Mouse (Mus musculus) olfactory bulb, adult 2 months (tissue): Measurements from ENCODE around the gene Armc10.

Experiments used
- CTCF ChIP-seq: fragments of 200-500 bp; IDR thresholded peaks from 2 replicates; pipeline ENCODE4 v1.5.1; 2012; ENCODE audit warnings: low read depth, mild to moderate bottlenecking, low read length, moderate library complexity; ENCODE audit not compliant: insufficient read depth
- POLR2A ChIP-seq: fragments of 200-500 bp; IDR thresholded peaks from 2 replicates; pipeline ENCODE4 v1.6.1; 2012; ENCODE audit warnings: mild to moderate bottlenecking, low read depth, low read length, moderate library complexity; ENCODE audit not compliant: insufficient read depth

DNA sequence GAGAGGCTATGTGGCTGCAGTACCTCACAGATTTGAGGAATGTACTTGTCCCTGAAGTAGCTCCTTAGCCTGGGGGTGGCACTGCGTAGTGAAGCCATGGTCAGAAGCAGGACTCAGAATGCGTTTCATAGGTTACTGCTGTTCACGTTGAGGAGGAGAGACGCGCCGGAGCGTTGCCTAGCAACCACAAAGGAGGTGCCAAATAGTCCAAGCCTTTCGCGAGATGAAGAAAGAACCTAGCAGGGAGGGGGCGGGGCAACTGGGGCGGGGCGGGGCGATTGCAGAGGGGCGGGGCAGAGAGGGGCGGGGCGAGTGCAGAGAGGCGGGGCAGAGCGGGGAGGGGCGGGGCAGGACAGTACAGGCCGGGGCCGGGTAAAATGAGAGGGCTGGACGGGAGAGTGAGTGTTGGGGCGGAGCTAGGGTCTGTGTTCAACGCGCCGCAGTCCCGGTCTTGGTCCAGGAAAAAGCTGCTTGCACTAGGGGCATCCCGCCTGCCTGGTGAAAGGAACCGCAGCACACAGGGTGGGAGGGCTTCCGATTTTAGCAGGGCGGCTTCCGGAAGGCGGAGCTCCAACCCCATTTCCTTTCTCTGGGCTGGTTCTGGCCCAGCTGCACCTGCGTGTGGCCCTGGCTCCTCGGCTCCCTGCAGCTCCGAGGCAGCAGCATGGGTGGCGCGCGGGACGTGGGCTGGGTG, at the start of gene Armc10, which contains the start of gene Fbxl13:
- TF ChIP-seq CTCF (no peak), POLR2A (peak; percentile 69)
